Mouse (Mus musculus) spleen, adult 2 months (tissue): Measurements from ENCODE around the gene Mgat4a. TPM values are rescaled to one million over a fixed set of nuclear protein-coding genes. Genes with fewer than 3 reads are reported as not detected.
A peak's percentile ranks its signal among the peaks of the same experiment; 100 is the strongest.

ENCODE experiments used
- DNase-seq, 2 experiments: peaks; one replicate each; pipeline versions ENCODE4 v3.0.0 to v3.0.0-alpha.2; 2012 to 2021; ENCODE audit warnings: low spot score in 2 of 2, low read depth in 1 of 2
- H3K27ac ChIP-seq: fragments of 200-500 bp; 2 replicates; pipeline ENCODE4 v1.5.1; 2012; ENCODE audit warnings: low read length, inconsistent platforms; ENCODE audit not compliant: insufficient read depth
- H3K27me3 ChIP-seq: fragments of 200-500 bp; 2 replicates; pipeline ENCODE4 v1.6.1; 2012; ENCODE audit warnings: mild to moderate bottlenecking, moderate library complexity, low read length, inconsistent platforms; ENCODE audit not compliant: control insufficient read depth, insufficient read depth
- H3K36me3 ChIP-seq: fragments of 200-500 bp; 2 replicates; pipeline ENCODE4 v1.6.1; 2012; ENCODE audit warnings: mild to moderate bottlenecking, low read length, inconsistent platforms; ENCODE audit not compliant: control insufficient read depth, insufficient read depth
- H3K4me1 ChIP-seq: fragments of 200-500 bp; 2 replicates; pipeline ENCODE4 v1.6.1; 2011; ENCODE audit warnings: inconsistent platforms; ENCODE audit not compliant: control insufficient read depth, insufficient read depth, insufficient read length
- H3K4me3 ChIP-seq: fragments of 200-500 bp; 2 replicates; pipeline ENCODE4 v1.5.1; 2011; ENCODE audit warnings: mild to moderate bottlenecking, inconsistent platforms; ENCODE audit not compliant: insufficient read depth, insufficient read length; ENCODE audit errors: extremely low read depth
- CTCF ChIP-seq: fragments of 200-500 bp; IDR thresholded peaks from 2 replicates; pipeline ENCODE4 v1.5.1; 2011; ENCODE audit warnings: mild to moderate bottlenecking, inconsistent platforms; ENCODE audit not compliant: insufficient read depth, insufficient read length, insufficient replicate concordance; ENCODE audit errors: extremely low read depth
- POLR2A ChIP-seq: fragments of 200-500 bp; IDR thresholded peaks from 2 replicates; pipeline ENCODE4 v1.6.1; 2011; ENCODE audit warnings: low read depth, low read length, inconsistent platforms
- WGBS: fragments of 180-500 bp; shearing (Covaris S2); methylation state at CpG from one replicate; pipeline ENCODE4 v1.1.7; 2018; 5-methylcytosine and 5-hydroxymethylcytosine counted together
- polyA plus RNA-seq: library from polyadenylated mRNA; depleted of rRNA; stranded (reverse); fragments of >200 nt; gene quantifications from 2 replicates; pipeline ENCODE4 v1.2.3, GENCODE M21; 2012

The Mgat4a gene
- polyA plus RNA-seq, 1 experiment = 8.4 TPM

DNA sequence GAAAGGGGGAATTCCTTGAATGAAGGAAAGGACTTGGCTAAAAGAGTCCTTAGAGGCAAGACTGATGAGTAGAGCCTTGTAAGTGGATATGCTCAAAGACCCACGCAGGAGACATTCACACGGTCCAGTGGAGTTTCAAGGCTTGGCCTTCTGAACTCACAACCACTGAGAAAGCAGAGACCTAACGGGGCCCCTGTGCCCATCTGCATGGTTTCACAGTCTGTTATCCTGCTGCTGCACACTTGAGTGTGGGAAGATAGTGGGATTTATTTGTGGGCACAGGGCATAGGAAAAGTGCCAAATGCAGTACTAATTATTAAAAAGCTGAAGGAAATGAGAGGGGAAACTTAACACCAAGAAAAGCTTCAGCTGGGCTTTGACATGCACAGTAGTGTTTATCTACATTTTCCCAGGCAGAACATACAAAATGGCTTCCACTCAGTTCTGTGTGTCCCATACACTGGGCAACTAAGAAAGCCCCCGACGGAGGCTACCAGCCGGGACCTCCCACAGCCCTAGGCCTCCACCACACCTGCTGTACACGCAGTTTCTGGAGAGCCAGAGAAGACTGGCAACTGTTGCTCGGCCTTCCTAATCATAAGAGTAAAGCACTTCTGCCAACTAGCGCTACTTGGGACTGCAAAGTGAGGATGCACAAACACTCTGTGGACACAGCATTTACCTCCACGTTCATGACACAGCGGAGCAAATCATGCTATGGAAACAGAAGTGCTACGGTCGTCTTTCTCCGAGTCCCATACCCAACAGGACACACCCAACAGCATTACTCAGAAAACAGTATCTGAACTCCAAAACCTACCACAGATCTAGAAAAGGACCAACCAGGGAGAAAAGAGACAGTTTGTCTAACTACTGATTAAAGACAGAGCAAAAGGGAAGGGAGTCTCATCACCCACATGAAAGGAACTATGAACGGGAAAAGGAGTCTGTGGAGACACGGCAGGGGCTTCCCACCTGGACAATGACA lies 97.7 kb downstream of the Mgat4a start:
- WGBS = 91% methylated on average over 16 of the region's 16 CpGs
- no peak for DNase-seq
- no peaks in the 10 kb centered on the region for H3K27me3 ChIP-seq
- no peak for TF ChIP-seq POLR2A
- no peak for TF ChIP-seq CTCF
- no peaks in the 10 kb centered on the region for H3K4me1 ChIP-seq
- H3K27ac ChIP-seq = no peak overlapping the region
- H3K4me3 ChIP-seq = no peak overlapping the region
- H3K36me3 ChIP-seq = peaks cover 28% of the 10 kb centered on the region

DNA sequence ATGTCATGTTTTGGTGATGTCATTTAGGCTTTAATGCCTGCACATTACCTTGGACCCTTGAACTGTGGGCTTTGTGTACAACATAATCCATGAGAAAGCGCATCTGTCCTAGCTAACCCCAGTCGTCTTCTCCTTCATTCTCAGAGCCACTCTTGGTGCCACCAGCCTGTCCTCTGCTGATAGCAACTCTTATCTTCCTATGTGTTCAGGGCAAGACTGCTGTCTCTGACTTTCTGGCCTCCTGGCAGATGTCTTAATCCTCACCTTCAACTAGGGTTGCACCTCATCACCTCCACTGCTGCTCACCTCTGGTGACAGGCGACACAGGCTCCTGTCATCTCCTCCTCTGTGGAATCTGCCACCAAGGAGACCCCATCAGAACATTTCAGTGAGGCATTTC lies 104.4 kb downstream of the Mgat4a start:
- H3K4me3 ChIP-seq = no peak overlapping the region
- no peaks in the 10 kb centered on the region for H3K4me1 ChIP-seq
- no peak for TF ChIP-seq CTCF
- TF ChIP-seq POLR2A = no peak
- no peak for DNase-seq
- peaks cover 50% of the 10 kb centered on the region for H3K36me3 ChIP-seq
- no peaks in the 10 kb centered on the region for H3K27me3 ChIP-seq
- WGBS = 89% methylated on average over 3 of the region's 3 CpGs
- H3K27ac ChIP-seq = no peak overlapping the region

DNA sequence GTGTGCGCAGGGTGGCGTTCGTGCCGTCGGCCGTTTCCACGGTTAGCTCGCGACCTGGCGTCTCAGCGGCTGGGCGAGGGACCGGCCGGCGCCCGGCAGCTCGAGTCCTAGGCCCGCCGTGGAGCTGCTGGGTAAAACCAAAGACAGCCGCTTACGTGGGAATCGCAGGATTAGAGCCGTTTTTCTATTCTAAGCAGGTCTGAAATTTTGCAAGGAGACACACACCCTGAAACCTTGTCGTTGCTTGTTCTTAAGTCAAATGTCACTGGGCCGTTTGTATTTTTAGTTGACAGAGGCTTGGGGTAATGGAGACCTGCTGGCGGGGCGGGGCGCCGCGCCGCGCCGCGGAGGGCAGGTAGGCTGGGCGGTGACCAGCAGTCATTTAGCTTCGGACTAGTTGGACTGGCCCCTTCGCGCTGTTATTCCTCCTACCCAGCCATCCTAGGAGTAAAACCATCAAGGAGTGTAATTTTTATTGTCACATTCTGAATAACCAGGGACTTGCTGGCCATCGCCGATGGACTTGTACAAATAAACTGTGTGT lies 110.4 kb downstream of the Mgat4a start:
- peaks cover 9% of the 10 kb centered on the region; the same call in 1 of the 2 replicates for H3K4me1 ChIP-seq
- H3K27ac ChIP-seq = peak overlapping the region; percentile 79
- TF ChIP-seq POLR2A (no peak), CTCF (no peak)
- no peak for DNase-seq
- H3K4me3 ChIP-seq = peak overlapping the region; percentile 91
- peaks cover 11% of the 10 kb centered on the region for H3K36me3 ChIP-seq
- H3K27me3 ChIP-seq = no peaks in the 10 kb centered on the region
- 3% methylated on average over 40 of the region's 40 CpGs for WGBS

DNA sequence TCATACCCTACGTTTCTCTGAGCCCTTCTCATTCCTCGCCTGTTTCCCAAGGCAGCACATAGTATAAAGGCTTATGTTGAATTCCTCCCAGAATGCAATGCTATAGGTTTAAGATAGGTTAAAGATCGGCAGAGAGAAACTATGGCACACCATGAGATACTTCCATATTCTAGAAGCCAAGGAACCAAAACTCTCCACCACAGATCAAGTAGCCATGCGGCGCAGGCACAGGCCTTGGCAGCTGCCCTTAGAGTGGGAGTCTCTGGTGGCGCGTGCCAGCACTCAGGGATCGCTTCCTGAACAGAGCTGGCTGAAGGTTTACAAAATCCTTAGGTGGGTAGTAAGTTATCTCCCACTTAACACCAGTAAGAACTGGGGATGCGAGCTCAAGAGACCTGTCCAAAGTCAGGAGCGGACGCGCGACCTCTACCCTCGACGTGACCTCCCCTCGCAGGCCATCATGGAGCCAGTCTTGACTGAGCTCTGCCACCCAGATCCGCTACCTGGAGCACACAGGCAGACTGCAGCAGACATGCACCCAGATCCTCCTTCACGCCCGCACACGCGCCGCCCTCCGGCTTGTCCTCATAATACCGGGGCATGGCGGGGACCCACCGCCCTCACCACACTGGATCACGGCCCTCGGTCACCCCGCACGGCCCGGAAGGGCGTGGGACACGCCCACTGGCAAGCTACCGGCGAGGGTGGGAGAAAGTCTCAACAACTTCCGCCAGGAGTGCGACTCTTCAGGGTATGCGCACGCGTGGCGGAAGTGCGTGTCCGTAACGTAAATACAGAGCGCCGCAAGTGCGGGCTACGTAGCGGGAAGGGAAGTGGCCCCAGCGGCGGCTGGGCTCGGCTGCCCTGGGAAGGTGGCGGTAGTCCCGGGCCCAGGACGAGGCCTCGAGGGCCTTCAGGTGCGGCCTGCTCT lies 111.2 kb downstream of the Mgat4a start, which contains the start of the genes Coa5 and Unc50:
Gene Coa5, minus strand, starts transcription at position 738 of the 931 bp plus-strand sequence.
Gene Unc50, plus strand, starts transcription at position 774 of the 931 bp plus-strand sequence.
- TF ChIP-seq CTCF (no peak), POLR2A (peak; percentile 83)
- H3K36me3 ChIP-seq = peaks cover 11% of the 10 kb centered on the region

DNA sequence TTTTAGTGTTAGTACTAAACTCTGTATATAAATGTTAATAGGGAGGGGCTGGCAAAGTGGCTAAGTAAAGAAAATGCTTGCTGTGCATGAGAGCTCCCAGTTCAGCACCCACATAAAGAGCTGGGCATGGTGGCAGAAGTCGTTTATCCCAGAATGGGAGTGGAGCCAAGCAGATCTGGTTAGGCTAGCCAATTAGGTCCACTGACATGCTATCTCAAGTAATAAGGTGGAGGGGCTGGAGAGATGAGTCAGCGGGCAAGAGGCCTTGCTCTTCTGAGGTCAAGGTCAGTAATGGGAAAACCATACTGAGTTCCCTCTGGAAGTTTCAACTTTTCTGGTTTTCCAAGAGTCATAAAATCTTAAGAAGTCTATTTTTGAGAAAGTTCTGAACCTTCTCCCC lies 111.9 kb downstream of the Mgat4a start:
- DNase-seq = no peak
- no peak for TF ChIP-seq CTCF
- no peak for TF ChIP-seq POLR2A
- Histone ChIP-seq H3K27me3 (no peaks in the 10 kb centered on the region), H3K36me3 (peaks cover 8% of the 10 kb centered on the region), H3K4me1 (peaks cover 9% of the 10 kb centered on the region; the same call in 1 of the 2 replicates), H3K27ac (no peak overlapping the region), H3K4me3 (0 out of 2 replicates have a peak overlapping the region, but pooled peaks have one; percentile 89)
- 69% methylated on average over 2 of the region's 2 CpGs for WGBS

More for the DNA sequence above, 111.2 kb downstream of the Mgat4a start, which contains the start of the genes Coa5 and Unc50:
- Histone ChIP-seq H3K27ac (peak within 1 kb of the TSS; percentile 79), H3K27me3 (no peaks in the 10 kb centered on the region), H3K4me3 (peak within 1 kb of the TSS; percentile 91), H3K4me1 (peaks cover 9% of the 10 kb centered on the region; the same call in 1 of the 2 replicates)
- 2% methylated on average over 54 of the region's 57 CpGs for WGBS
- peak; percentile 89 to 94 for DNase-seq

DNA sequence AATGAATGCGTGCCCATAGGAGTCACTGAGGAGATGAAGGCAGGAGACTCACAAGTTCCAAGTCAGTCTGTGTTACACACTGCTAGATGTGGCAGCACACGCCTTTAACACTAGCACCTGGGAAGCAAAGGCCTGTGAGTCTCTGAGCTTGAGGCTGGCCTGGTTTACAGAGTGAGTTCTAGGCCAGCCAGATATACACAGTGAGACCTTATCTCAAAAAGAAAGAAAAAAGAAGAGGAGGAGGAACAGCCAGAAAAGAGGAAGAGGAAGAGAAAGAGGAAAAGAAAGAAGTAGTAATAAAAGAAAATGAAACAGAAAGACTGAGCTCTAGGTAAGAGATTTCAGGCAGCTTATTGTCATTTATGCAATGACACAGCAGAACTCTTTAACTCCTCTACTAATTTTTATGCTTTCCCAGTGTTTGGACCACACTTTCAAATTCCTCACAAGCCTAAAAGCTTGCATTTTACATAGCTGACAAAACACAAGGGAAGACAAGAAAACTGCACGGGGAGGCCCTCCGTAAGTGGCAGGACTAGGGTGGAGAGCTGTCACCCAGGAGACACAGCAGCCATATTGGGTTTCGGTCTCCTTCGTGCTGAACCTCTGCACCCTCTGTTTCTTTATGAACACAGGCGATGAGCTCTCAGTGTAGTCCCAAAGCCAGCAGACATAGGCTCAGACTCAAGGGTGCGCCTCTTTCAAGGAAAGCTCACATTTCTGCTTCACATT lies 113.5 kb downstream of the Mgat4a start:
- Histone ChIP-seq H3K27ac (no peak overlapping the region), H3K36me3 (peaks cover 2% of the 10 kb centered on the region; the same call in 1 of the 2 replicates), H3K4me3 (no peak overlapping the region), H3K27me3 (no peaks in the 10 kb centered on the region), H3K4me1 (peaks cover 9% of the 10 kb centered on the region; the same call in 1 of the 2 replicates)
- WGBS = 90% methylated on average over 8 of the region's 8 CpGs
- no peak for DNase-seq
- TF ChIP-seq CTCF = no peak
